Comparison of ENCODE assay signal across 8 mouse cellular contexts in genomic region chr14:32587013-32587784, GRCm38 (mm10). TPM values are rescaled to one million over a fixed set of nuclear protein-coding genes. Genes with fewer than 3 reads are reported as not detected.
DNase-seq lines count a peak whose midpoint lies in the region; ATAC-seq lines count a peak whose summit lies in the region.
"Had no signal": no experiment of that assay in that cellular context is flagged by ENCODE, and none has a peak within 500 bp of the region (broad histone marks: within the 10 kb centered on the region; RNA-seq: fewer than 3 reads in every experiment).

No protein-coding gene starts in this region.

- H3K9ac ChIP-seq in hindbrain, embryonic 12.5 days: no peak overlapping the region

- DNase-seq in MN1 (ENCODE audit: low spot score): peak; percentile 80
- peak; percentile 40 to 71 for DNase-seq in adrenal gland, postnatal 4 days (ENCODE audit: low spot score in 2 of 2)
- peak; percentile 42 for DNase-seq in left cerebral cortex, adult 11 months (ENCODE audit: low spot score)
- DNase-seq in midbrain, embryonic 10.5 days (ENCODE audit: low spot score): peak; percentile 76
- peak; percentile 52 for DNase-seq in skeletal muscle tissue, adult 2 months (ENCODE audit: low read depth, low spot score)

- 10% methylated on average over 10 of the region's 10 CpGs for WGBS in hindbrain, embryonic 12.5 days
- 14% methylated on average over 10 of the region's 10 CpGs for WGBS in midbrain, embryonic 10.5 days

- no peak overlapping the region for H3K4me2 ChIP-seq in hindbrain, embryonic 12.5 days (replicated peaks)

- H3K27me3 ChIP-seq in hindbrain, embryonic 12.5 days: peaks cover 12% of the 10 kb centered on the region
- H3K27me3 ChIP-seq in midbrain, embryonic 10.5 days (ENCODE audit: low read depth, poor library complexity, severe bottlenecking): peaks cover 13% of the 10 kb centered on the region; the same call in 1 of the 2 replicates

- no peaks in the 10 kb centered on the region for H3K9me3 ChIP-seq in hindbrain, embryonic 12.5 days (replicated peaks)
- no peaks in the 10 kb centered on the region for H3K9me3 ChIP-seq in midbrain, embryonic 10.5 days (replicated peaks)
- H3K9me3 ChIP-seq: megakaryocyte, embryonic 14.5 days had no signal

- no peaks in the 10 kb centered on the region for H3K36me3 ChIP-seq in hindbrain, embryonic 12.5 days
- no peaks in the 10 kb centered on the region for H3K36me3 ChIP-seq in midbrain, embryonic 10.5 days

- no peak overlapping the region for H3K4me3 ChIP-seq in hindbrain, embryonic 12.5 days
- no peak overlapping the region for H3K4me3 ChIP-seq in midbrain, embryonic 10.5 days
- H3K4me3 ChIP-seq: megakaryocyte, embryonic 14.5 days had no signal

- H3K27ac ChIP-seq in hindbrain, embryonic 12.5 days: no peak overlapping the region
- no peak overlapping the region for H3K27ac ChIP-seq in midbrain, embryonic 10.5 days (replicated peaks)

- ATAC-seq in erythroid progenitor cell, adult 5-6 weeks (replicated peaks; ENCODE audit: low FRiP score, poor library complexity, severe bottlenecking): 0 out of 2 replicates have a peak, but pooled peaks have one; percentile 43
- 0 out of 2 replicates have a peak, but pooled peaks have one; percentile 64 for ATAC-seq in hindbrain, embryonic 12.5 days (ENCODE audit: low FRiP score)

- H3K4me1 ChIP-seq in hindbrain, embryonic 12.5 days: no peaks in the 10 kb centered on the region
- 0 out of 2 replicates have a peak, but pooled peaks cover 5% of the 10 kb centered on the region for H3K4me1 ChIP-seq in midbrain, embryonic 10.5 days

RNA-seq across cellular contexts. Expression of gene Prrxl1, which starts 12.0 kb away (rescaled TPM):
- 1 to 10 TPM in 1 of 2 experiments, under 1 TPM in 1; 0.93 to 1.0 TPM for total RNA-seq in adrenal gland, postnatal 4 days (2021)
- not detected in 2 replicates for total RNA-seq in erythroid progenitor cell, adult 5-6 weeks (2015; ENCODE audit: low replicate concordance)
- total RNA-seq in erythroid progenitor cell, adult 5-6 weeks (2017; ENCODE audit: low replicate concordance): not detected in 2 replicates
- 19.0 and 28.3 TPM in 2 replicates for polyA plus RNA-seq in hindbrain, embryonic 12.5 days (2016; fragmentation: Nextera tagmentation; extraction: Ambion mirVana)
- polyA plus RNA-seq in midbrain, embryonic 10.5 days (2016; fragmentation: Nextera tagmentation; extraction: Ambion mirVana): 6.0 and 8.1 TPM in 2 replicates
